Mouse (Mus musculus) embryonic fibroblast, embryonic 13.5 days (primary cell): Measurements from ENCODE around the gene Dazl. TPM values are rescaled to one million over a fixed set of nuclear protein-coding genes. Genes with fewer than 3 reads are reported as not detected.

ENCODE experiments used
- H3K27ac ChIP-seq: 2 replicates; pipeline ENCODE4 v1.5.1; 2012; ENCODE audit warnings: low read length, control low read depth, inconsistent platforms; ENCODE audit not compliant: insufficient read depth
- H3K4me1 ChIP-seq: 2 replicates; pipeline ENCODE4 v1.6.1; 2011; ENCODE audit warnings: low read length; ENCODE audit not compliant: control insufficient read depth, insufficient read depth
- H3K4me3 ChIP-seq: 2 replicates; pipeline ENCODE4 v1.5.1; 2011; ENCODE audit warnings: mild to moderate bottlenecking, control low read depth, low read length; ENCODE audit not compliant: insufficient read depth
- CTCF ChIP-seq: IDR thresholded peaks from 2 replicates; pipeline ENCODE4 v1.5.1; 2011; ENCODE audit warnings: mild to moderate bottlenecking, control low read depth, low read length, moderate library complexity, borderline replicate concordance; ENCODE audit not compliant: insufficient read depth
- POLR2A ChIP-seq: IDR thresholded peaks from 2 replicates; pipeline ENCODE4 v1.6.1; 2011; ENCODE audit warnings: low read depth, mild to moderate bottlenecking, control low read depth, low read length, moderate library complexity
- polyA plus RNA-seq: library from polyadenylated mRNA; stranded (reverse); fragments of >200 nt; gene quantifications from 2 replicates; pipeline ENCODE4 v1.2.4, GENCODE M21; 2011; ENCODE audit warnings: low read depth; ENCODE audit not compliant: missing spikeins, insufficient read length

Gene Dazl
- polyA plus RNA-seq, 1 experiment, result not detected

DNA sequence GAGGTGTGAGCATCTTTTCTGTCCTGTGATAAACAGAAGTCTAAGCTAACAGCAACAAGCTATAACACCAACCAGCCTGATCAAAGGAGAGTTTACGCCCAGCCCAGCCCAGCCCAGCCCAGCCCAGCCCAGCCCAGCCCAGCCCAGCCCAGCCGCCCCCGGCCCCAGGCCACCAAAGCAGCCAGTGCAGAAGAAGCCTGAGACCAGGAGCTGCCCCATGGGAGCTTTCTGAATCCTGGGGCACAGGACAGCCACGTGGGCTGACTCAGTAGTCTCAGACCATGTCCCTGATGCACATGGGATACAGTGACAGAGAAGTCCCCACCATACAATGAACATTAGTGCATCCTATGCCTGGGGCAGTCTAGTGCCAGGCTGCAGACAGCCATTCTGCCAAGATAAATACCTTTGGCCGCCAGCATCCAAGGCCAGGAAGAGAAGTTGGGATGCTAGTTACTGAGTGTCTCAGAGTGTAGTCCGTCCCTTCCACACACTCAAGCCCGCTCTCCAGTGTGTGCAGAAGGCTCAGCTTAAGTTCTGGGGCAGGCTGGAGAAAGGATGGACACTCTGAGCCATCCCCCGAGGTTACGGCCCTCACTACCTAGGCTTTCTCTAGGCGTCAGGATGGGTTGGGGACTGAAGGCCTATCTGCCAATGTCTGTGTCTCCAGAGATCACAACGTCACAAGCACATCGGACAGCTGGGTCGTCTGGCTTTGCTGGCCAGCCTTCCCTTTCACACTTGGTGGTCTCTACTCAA is 57.3 kb downstream of the Dazl start:
- Histone ChIP-seq H3K4me1 (no peaks in the 10 kb centered on the region), H3K4me3 (no peak overlapping the region), H3K27ac (no peak overlapping the region)
- TF ChIP-seq POLR2A (no peak), CTCF (no peak)

DNA sequence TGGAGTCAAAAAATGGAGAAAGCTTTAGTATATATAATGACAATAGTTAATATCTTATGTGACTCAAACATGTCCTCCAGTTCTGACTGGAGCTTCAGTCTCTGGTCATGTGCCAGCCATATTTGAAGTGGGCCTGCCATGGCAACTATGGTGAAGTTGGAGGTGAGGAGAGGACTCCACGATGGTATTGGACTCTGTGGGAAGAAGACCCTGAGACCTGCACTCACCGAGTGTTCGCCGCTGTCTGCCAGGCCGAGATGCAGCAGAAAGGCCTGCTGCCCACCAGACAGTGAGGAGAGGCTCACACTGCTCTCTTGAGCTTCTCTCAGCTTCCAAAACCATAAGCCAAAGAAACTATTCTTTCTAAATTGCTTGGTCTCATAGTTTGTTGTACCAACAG is 59.5 kb downstream of the Dazl start:
- TF ChIP-seq POLR2A (no peak), CTCF (no peak)
- H3K4me3 ChIP-seq, result no peak overlapping the region
- H3K4me1 ChIP-seq, result no peaks in the 10 kb centered on the region
- H3K27ac ChIP-seq, result no peak overlapping the region

DNA sequence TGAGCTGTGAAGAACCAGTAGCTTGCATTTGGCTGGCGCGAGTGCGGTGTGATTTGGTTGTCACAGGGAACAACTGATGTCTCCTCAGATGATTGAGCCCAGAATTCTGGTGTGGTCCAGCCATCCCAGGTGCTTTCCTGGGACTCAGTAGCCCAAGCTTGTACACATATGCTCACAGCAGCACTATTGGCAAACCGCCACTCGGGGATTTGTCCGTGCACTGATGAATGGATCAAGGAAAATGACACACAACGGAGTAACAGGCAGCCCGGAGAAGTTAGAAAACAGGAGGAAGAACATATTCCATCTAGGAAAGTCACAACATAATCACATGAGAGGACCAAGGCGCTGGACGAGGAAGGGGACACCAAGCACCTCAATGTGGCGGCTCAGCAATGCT is 60.6 kb downstream of the Dazl start:
- TF ChIP-seq POLR2A, result no peak
- TF ChIP-seq CTCF, result no peak
- H3K4me1 ChIP-seq, result no peaks in the 10 kb centered on the region
- H3K4me3 ChIP-seq, result no peak overlapping the region
- H3K27ac ChIP-seq, result no peak overlapping the region

DNA sequence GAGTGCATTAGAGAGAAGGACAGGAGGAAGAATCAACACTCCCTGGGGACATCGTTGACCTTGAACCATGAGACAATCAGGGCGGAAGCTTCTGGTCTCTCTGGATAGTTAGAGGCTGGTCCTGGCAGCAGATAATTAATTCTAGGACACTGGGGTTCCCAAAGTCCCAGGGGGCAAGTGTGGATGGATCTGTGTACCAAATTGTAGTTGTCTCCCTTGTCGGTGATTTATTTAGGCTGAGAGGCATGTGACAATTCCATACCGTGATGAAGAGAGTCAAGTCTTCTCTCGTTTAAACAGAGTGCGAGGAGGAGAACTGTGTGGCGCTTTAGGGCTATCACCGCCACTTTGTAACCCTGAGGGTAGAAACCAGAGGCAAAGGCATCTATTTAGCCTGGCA is 62.2 kb downstream of the Dazl start:
- no peaks in the 10 kb centered on the region for H3K4me1 ChIP-seq
- H3K4me3 ChIP-seq, result no peak overlapping the region
- H3K27ac ChIP-seq, result no peak overlapping the region
- TF ChIP-seq CTCF, result no peak
- no peak for TF ChIP-seq POLR2A

DNA sequence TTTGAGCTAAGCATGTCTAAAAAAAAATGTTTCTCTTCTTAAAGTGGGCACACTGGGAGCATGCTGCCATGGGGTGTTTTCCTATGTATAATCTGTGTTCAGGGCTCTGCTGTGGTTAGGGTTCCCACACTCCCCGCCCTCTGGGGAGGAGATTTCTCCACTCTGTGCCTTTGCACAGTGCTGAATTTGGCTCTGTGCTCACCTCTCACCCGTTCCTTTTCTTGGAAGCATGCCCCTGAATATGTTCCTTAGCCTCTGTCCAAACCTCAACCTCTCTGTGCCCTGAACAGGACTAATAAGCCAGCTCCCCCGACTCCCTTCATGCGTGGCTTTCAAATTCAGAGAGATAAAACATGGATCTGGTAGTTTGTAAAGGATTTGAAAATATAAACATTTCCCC is 63.9 kb downstream of the Dazl start:
- no peak for TF ChIP-seq CTCF
- TF ChIP-seq POLR2A, result no peak
- H3K4me3 ChIP-seq, result no peak overlapping the region

More for the DNA sequence above, 63.9 kb downstream of the Dazl start:
- Histone ChIP-seq H3K27ac (no peak overlapping the region), H3K4me1 (no peaks in the 10 kb centered on the region)

Other genes starting within 250 kb of the Dazl start
- 15.1 and 23.4 TPM in 2 replicates for gene Rftn1, start 103.0 kb downstream of the Dazl start, polyA plus RNA-seq
- 2.1 and 3.5 TPM in 2 replicates for gene Plcl2, start 215.8 kb upstream of the Dazl start, polyA plus RNA-seq